Mouse (Mus musculus) limb, embryonic 13.5 days (tissue): Measurements from ENCODE around the gene Hbs1l. TPM values are rescaled to one million over a fixed set of nuclear protein-coding genes. Genes with fewer than 3 reads are reported as not detected.

Source experiments
- ATAC-seq: fragments of 200-750 bp; cut with Nextera tagmentation; 2 replicates; pipeline ENCODE4 v1.8.0; 2017; ENCODE audit warnings: low read depth, moderate number of reproducible peaks, moderate TSS enrichment; ENCODE audit not compliant: low FRiP score
- H3K27ac ChIP-seq: fragments of 300-500 bp; sonication (generic); 2 replicates; pipeline ENCODE4 v1.5.1; 2015; ENCODE audit warnings: inconsistent platforms, mild to moderate bottlenecking, moderate library complexity
- H3K27me3 ChIP-seq: fragments of 300-500 bp; sonication (generic); 2 replicates; pipeline ENCODE4 v1.6.1; 2015; ENCODE audit warnings: mild to moderate bottlenecking, inconsistent platforms
- H3K36me3 ChIP-seq: fragments of 300-500 bp; sonication (generic); 2 replicates; pipeline ENCODE4 v1.6.1; 2015; ENCODE audit warnings: inconsistent platforms, mild to moderate bottlenecking, moderate library complexity
- H3K4me1 ChIP-seq: fragments of 300-500 bp; sonication (generic); 2 replicates; pipeline ENCODE4 v1.6.1; 2015; ENCODE audit warnings: inconsistent platforms
- H3K4me2 ChIP-seq: fragments of 300-500 bp; sonication (generic); replicated peaks from 2 replicates; pipeline ENCODE4 v1.6.1; 2015; ENCODE audit warnings: inconsistent platforms, mild to moderate bottlenecking, moderate library complexity
- H3K4me3 ChIP-seq: fragments of 300-500 bp; sonication (generic); 2 replicates; pipeline ENCODE4 v1.5.1; 2015; ENCODE audit warnings: moderate library complexity, mild to moderate bottlenecking, inconsistent platforms
- H3K9ac ChIP-seq: fragments of 300-500 bp; sonication (generic); 2 replicates; pipeline ENCODE4 v1.6.1; 2015; ENCODE audit warnings: mild to moderate bottlenecking, inconsistent platforms
- H3K9me3 ChIP-seq: fragments of 300-500 bp; sonication (generic); 2 replicates; pipeline ENCODE4 v1.6.1; 2016; ENCODE audit warnings: inconsistent platforms
- WGBS: fragments of 180-500 bp; shearing (Covaris S2); methylation state at CpG from one replicate; pipeline ENCODE4 v1.1.7; 2015; 5-methylcytosine and 5-hydroxymethylcytosine counted together
- polyA plus RNA-seq: library from polyadenylated mRNA; unstranded; fragments of >200 nt; fragmentation: Nextera tagmentation; extraction: Ambion mirVana; gene quantifications from 2 replicates; pipeline ENCODE4 v1.2.1, GENCODE M21; 2015

Gene Hbs1l
- polyA plus RNA-seq, 1 experiment from 2014 or later = 96.7 TPM

- Histone ChIP-seq H3K9me3 (no peaks in the 10 kb centered on the region), H3K4me2 (no peak overlapping the region), H3K4me3 (no peak overlapping the region), H3K27me3 (no peaks in the 10 kb centered on the region), H3K27ac (no peak overlapping the region), H3K4me1 (no peaks in the 10 kb centered on the region), H3K9ac (no peak overlapping the region), H3K36me3 (no peaks in the 10 kb centered on the region)
- WGBS = 87% methylated on average over 5 of the region's 5 CpGs
- ATAC-seq = no peak
Observed at GRCm38 (mm10) chr10:21270905-21271304, 24.9 kb upstream of the Hbs1l start.

GRCm38 (mm10) chr10:21271310-21271709, 24.5 kb upstream of the Hbs1l start:
- no peak for ATAC-seq
- Histone ChIP-seq H3K36me3 (no peaks in the 10 kb centered on the region), H3K4me3 (no peak overlapping the region), H3K27ac (no peak overlapping the region), H3K9ac (no peak overlapping the region), H3K27me3 (no peaks in the 10 kb centered on the region), H3K4me1 (no peaks in the 10 kb centered on the region), H3K4me2 (no peak overlapping the region), H3K9me3 (no peaks in the 10 kb centered on the region)
- WGBS = 92% methylated on average over 2 of the region's 2 CpGs

GRCm38 (mm10) chr10:21271785-21272184, 24.0 kb upstream of the Hbs1l start:
- no peak overlapping the region for H3K4me3 ChIP-seq
- H3K27ac ChIP-seq = no peak overlapping the region
- H3K9me3 ChIP-seq = no peaks in the 10 kb centered on the region
- no peak for ATAC-seq
- H3K9ac ChIP-seq = no peak overlapping the region
- no peak overlapping the region for H3K4me2 ChIP-seq
- H3K4me1 ChIP-seq = no peaks in the 10 kb centered on the region
- H3K27me3 ChIP-seq = no peaks in the 10 kb centered on the region
- WGBS = 72% methylated on average over 6 of the region's 6 CpGs
- no peaks in the 10 kb centered on the region for H3K36me3 ChIP-seq

DNA sequence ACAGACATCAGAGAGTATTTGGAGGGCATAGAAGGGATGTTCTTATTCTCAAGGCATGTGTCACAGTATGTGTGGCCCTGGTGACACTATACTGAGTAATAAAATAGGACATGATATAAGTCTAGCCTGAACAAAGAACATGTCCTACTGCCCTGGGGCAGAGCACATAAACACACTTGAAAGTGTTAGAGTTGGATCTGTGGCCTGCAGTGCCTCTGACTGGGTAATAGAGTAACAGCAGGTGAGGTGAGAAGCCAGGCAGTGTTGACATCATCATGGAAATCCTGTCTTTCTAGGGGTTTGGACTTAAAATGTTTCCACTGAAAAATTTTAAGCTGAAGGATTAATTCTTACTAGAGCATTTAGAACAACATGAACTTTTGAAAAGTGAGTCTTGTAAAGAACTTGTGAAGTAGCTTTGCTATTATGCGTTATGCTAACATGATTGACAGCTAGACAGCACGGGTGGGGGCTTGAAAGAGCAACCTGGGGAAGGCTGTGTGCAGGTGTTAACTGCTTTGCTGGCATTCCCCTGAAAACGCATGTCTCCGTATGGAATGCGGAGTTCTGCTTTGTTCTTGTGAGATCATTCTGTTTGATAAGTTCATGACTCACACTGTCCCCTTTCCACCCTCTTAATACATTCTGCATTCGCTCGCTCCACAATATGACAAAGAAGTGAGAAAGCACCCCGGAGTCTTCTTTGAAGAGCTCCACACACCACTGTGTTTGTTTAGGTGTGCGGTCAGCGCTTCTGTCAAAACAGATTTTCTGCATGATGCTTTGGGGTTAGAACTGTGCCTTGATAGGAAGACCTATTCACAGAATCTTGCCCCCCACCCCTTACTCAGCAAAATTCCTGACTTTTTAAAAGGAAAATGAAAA, 8.3 kb upstream of the Hbs1l start:
- ATAC-seq = no peak
- H3K27me3 ChIP-seq = no peaks in the 10 kb centered on the region
- H3K9me3 ChIP-seq = no peaks in the 10 kb centered on the region
- H3K4me3 ChIP-seq = no peak overlapping the region
- H3K9ac ChIP-seq = no peak overlapping the region
- no peak overlapping the region for H3K4me2 ChIP-seq
- no peaks in the 10 kb centered on the region for H3K36me3 ChIP-seq
- H3K4me1 ChIP-seq = no peaks in the 10 kb centered on the region
- H3K27ac ChIP-seq = no peak overlapping the region
- WGBS = 66% methylated on average over 10 of the region's 10 CpGs

DNA sequence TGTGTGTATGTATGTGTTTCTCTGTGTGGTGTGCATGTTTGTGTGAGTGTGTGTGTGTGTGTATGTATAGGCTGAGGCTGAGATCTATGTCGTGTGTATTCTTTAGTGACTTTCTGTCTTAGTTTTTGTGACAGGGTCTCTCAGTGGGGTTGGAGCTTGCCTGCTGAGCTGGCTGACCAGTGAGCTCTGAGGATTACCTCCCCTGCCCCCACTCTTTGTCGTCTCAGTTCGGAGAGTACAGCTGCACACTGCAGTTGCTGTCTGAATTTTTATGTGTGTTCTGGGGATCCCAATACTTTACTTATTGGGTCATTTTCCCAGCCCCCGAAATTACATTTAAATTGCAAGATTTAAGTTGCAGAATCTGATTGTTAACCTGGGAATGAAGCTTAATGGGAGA, 4.6 kb upstream of the Hbs1l start:
- ATAC-seq = no peak
- WGBS = 42% methylated on average over 4 of the region's 4 CpGs

GRCm38 (mm10) chr10:21294217-21294616, 1.6 kb upstream of the Hbs1l start:
- WGBS = 90% methylated on average over 2 of the region's 2 CpGs
- peaks cover 3% of the 10 kb centered on the region; the same call in 1 of the 2 replicates for H3K36me3 ChIP-seq
- no peak overlapping the region for H3K4me2 ChIP-seq
- ATAC-seq = no peak
- no peaks in the 10 kb centered on the region for H3K9me3 ChIP-seq
- H3K27ac ChIP-seq = no peak overlapping the region
- H3K27me3 ChIP-seq = no peaks in the 10 kb centered on the region
- H3K9ac ChIP-seq = no peak overlapping the region
- peaks cover 17% of the 10 kb centered on the region for H3K4me1 ChIP-seq
- H3K4me3 ChIP-seq = no peak overlapping the region

More for the DNA sequence above, 4.6 kb upstream of the Hbs1l start:
- no peaks in the 10 kb centered on the region for H3K9me3 ChIP-seq
- H3K4me2 ChIP-seq = no peak overlapping the region
- no peak overlapping the region for H3K9ac ChIP-seq
- H3K4me1 ChIP-seq = no peaks in the 10 kb centered on the region
- H3K36me3 ChIP-seq = no peaks in the 10 kb centered on the region
- no peak overlapping the region for H3K27ac ChIP-seq
- H3K4me3 ChIP-seq = no peak overlapping the region
- no peaks in the 10 kb centered on the region for H3K27me3 ChIP-seq

DNA sequence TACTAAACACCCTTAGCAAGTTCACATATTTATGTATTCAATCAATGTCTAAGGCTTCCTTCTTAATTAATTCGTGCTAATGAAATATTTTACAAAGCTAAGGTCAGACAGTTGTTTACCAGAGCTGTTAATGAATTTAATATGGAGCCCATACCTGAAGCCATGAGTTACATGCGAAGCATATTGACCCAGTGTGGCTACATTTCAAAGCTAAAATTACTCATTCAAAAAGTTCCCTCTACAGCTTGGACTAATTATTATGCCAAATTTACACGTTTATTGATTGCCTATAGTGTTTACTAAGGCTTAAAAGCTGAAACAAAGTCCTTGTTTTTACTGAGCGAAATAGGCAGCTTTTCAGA, 401 bp upstream of the Hbs1l start:
- Histone ChIP-seq H3K4me1 (peaks cover 17% of the 10 kb centered on the region), H3K36me3 (peaks cover 13% of the 10 kb centered on the region), H3K9me3 (no peaks in the 10 kb centered on the region), H3K27me3 (no peaks in the 10 kb centered on the region), H3K27ac (no peak overlapping the region), H3K4me3 (peak overlapping the region; percentile 95), H3K4me2 (peak overlapping the region; percentile 53), H3K9ac (no peak overlapping the region)
- WGBS = 32% methylated on average over 4 of the region's 4 CpGs
- peak; percentile 7; the same call in 1 of the 2 replicates for ATAC-seq

- Histone ChIP-seq H3K4me1 (peaks cover 17% of the 10 kb centered on the region), H3K36me3 (peaks cover 43% of the 10 kb centered on the region), H3K4me3 (no peak overlapping the region), H3K27ac (no peak overlapping the region), H3K9me3 (no peaks in the 10 kb centered on the region), H3K4me2 (no peak overlapping the region), H3K27me3 (no peaks in the 10 kb centered on the region), H3K9ac (no peak overlapping the region)
- no peak for ATAC-seq
- 84% methylated on average over 2 of the region's 2 CpGs for WGBS
Observed at GRCm38 (mm10) chr10:21298972-21299371, 3.2 kb downstream of the Hbs1l start.

DNA sequence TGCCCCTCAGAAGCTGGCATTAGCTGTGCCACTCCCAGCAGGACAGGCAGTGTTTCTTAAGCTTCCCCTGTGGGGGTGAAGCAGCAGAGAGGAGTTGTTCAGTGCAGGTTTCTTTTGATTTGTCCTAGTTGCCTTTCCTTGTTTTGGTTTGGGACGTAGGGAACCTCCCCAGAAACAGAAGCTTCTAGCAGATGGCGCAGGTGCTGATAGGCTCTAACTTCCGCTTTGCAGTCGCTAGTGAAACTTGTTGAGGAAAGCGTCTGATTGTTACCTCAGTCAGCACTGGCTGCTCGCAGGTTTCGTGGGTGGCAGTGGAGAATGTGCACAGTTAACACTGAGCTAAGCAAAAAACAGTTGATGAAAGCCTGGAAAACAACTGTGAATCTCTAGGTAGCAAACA, 6.0 kb downstream of the Hbs1l start:
- Histone ChIP-seq H3K4me3 (no peak overlapping the region), H3K27me3 (no peaks in the 10 kb centered on the region), H3K27ac (no peak overlapping the region), H3K4me2 (no peak overlapping the region), H3K36me3 (peaks cover 68% of the 10 kb centered on the region), H3K9me3 (no peaks in the 10 kb centered on the region), H3K4me1 (peaks cover 14% of the 10 kb centered on the region), H3K9ac (no peak overlapping the region)
- no peak for ATAC-seq
- 93% methylated on average over 7 of the region's 7 CpGs for WGBS

DNA sequence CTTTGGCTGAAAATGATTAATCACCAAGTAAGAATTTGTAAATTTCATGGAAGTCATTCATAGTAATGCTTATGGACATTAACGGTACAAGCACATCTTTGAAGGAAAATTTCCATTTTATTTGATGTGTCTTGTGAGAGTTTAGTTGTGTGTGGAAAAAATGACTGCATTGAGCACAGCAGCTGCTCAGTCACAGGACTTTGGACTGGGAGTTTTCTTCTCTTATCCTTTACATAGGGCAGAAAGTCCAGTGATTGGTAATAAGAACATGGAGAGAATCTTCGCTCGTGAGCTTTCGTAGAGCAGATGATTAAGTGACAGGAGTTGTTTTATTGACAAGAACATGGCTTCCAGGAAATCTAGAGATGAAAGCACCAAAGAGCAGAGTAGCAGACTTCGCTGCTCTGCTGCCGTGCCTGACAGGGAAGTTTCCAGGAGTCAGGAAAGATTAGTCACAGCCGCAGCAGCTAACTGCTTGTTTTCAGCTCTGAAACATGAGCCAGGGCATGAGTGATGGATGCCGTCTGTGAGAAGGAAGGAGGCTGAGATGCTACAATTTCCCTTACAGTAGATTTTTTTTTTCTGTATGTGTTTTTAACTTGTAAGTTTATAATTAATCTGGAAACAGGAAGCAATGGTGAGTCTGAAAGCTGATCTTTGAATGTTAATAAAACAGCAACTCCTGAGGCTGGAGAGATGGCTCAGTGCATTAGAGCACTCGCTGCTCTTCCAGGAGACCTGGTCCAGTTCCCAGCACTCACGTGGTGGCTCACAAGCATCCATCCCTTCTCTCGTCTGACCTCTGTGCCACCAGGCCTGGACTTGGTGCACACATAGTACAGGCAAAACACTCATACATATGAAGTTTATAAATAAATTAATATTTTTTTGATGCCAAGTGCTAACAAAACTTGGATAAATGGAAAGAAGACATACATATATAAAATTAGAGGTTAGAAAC, 9.2 kb downstream of the Hbs1l start:
- Histone ChIP-seq H3K36me3 (peaks cover 69% of the 10 kb centered on the region), H3K9ac (no peak overlapping the region), H3K9me3 (no peaks in the 10 kb centered on the region), H3K27ac (no peak overlapping the region; the same call in 1 of the 2 replicates), H3K27me3 (no peaks in the 10 kb centered on the region), H3K4me2 (no peak overlapping the region), H3K4me3 (no peak overlapping the region), H3K4me1 (no peaks in the 10 kb centered on the region)
- ATAC-seq = no peak
- WGBS = 66% methylated on average over 11 of the region's 11 CpGs

DNA sequence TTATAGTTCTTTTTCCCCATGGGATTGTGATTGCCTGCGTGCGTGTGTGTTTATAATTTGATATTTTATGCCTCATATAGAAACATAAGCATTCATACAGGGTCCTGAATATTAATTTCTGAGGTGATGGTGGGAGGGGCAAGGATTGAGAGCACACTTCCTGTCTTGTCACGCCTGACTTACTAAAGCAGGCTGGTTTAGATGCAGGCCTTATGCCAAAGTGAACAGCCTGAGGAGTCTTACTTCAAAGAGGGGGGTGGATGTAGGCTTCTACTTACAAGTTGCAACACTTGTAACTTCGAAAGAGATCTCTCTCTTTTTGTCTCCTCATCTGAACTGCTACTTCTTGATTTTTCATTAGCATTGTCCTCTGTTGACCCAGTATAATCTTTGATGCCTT, 18.0 kb downstream of the Hbs1l start:
- Histone ChIP-seq H3K4me3 (no peak overlapping the region), H3K36me3 (peaks cover 33% of the 10 kb centered on the region), H3K9me3 (no peaks in the 10 kb centered on the region), H3K9ac (no peak overlapping the region), H3K4me1 (no peaks in the 10 kb centered on the region), H3K27ac (no peak overlapping the region), H3K27me3 (no peaks in the 10 kb centered on the region), H3K4me2 (no peak overlapping the region)
- 90% methylated on average over 4 of the region's 4 CpGs for WGBS
- ATAC-seq = no peak

- no peak for ATAC-seq
- no peak overlapping the region for H3K9ac ChIP-seq
- H3K27ac ChIP-seq = no peak overlapping the region
- no peaks in the 10 kb centered on the region for H3K27me3 ChIP-seq
- no peak overlapping the region for H3K4me2 ChIP-seq
- H3K4me1 ChIP-seq = no peaks in the 10 kb centered on the region
- H3K9me3 ChIP-seq = no peaks in the 10 kb centered on the region
- WGBS = 89% methylated on average over 1 of the region's 1 CpGs
- H3K36me3 ChIP-seq = peaks cover 33% of the 10 kb centered on the region
- no peak overlapping the region for H3K4me3 ChIP-seq
Observed at GRCm38 (mm10) chr10:21316123-21316522, 20.3 kb downstream of the Hbs1l start.
